Mouse (Mus musculus): ENCODE measurements around the gene Gnb3. TPM values are rescaled to one million over a fixed set of nuclear protein-coding genes. Genes with fewer than 3 reads are reported as not detected.

Gene Gnb3
- polyA plus RNA-seq, 2 experiments: 1.6 to 2.3 TPM

DNA sequence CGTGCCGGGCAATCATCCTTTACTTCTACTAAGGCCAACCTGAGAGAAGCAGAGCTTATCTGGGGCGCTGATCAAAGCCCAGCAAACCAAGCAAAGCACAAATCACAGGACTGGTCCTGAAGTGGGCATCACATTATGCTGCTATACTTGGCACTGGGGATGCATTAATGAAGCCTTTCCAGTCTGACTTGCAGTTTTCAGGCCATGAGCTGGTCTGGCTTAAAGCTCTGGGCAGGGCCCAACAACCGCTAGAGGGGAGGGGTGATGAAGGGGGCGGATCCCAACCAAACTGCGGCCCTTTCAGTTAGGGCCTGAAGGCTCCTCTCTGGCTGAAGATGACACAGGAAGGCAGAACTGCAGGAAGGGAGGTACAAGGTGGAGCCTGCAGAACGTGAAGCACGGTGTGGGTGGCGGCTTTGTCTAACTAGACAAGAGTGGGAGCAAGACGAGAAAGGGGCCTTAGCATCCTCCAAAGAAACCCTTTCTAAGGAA is 11.9 kb downstream of the Gnb3 start:
- peaks cover 51% of the 10 kb centered on the region for H3K36me3 ChIP-seq (ENCODE audit: control insufficient read depth, insufficient read depth, low read length)
- H3K27ac ChIP-seq (replicated peaks; ENCODE audit: low read depth, low read length): peak overlapping the region; percentile 44; the same call in 1 of the 2 replicates
- 25% methylated on average over 10 of the region's 10 CpGs for WGBS
- H3K27me3 ChIP-seq (ENCODE audit: control insufficient read depth, insufficient read depth, low read length): no peaks in the 10 kb centered on the region
- H3K9ac ChIP-seq (ENCODE audit: low read depth, low read length, severe bottlenecking): peak overlapping the region; percentile 58
- no peak for ATAC-seq (ENCODE audit: low FRiP score, low read depth)
- H3K4me2 ChIP-seq (replicated peaks; ENCODE audit: low read depth, low read length, severe bottlenecking): peak overlapping the region; percentile 81
- peaks cover 9% of the 10 kb centered on the region; the same call in 1 of the 2 replicates for H3K4me1 ChIP-seq (ENCODE audit: control insufficient read depth, insufficient read depth, low read length)
- peak overlapping the region; percentile 54 for H3K4me3 ChIP-seq (replicated peaks; ENCODE audit: low read length)
- peak; percentile 48 for DNase-seq (ENCODE audit: low spot score)
- TF ChIP-seq POLR2A (IDR thresholded peaks at IDR 0.05; ENCODE audit: borderline replicate concordance, extremely low read depth, insufficient read depth, insufficient read length): no peak
- H3K9me3 ChIP-seq (ENCODE audit: control insufficient read depth, low read length): no peaks in the 10 kb centered on the region

DNA sequence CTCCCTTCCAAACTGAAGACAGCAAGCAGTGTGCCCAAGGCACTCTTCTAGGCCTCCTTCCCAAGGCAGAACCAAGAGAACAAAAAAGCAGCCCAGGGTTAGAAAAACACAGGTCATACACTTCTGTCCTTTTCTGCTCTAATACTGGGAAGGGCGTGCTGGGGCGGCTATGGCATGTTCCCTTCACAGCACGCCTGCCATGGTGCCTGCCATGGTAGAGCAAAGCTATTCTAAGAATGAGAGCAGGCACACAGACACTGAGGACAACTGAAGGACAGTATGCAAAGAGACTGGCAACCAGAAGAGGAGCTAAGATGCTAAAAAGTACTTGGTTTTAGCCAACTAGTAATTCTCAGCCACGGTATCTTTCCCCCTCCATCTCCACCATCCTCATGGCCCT is 18.0 kb downstream of the Gnb3 start:
- H3K27me3 ChIP-seq (ENCODE audit: control insufficient read depth, insufficient read depth, low read length): no peaks in the 10 kb centered on the region
- DNase-seq (ENCODE audit: low spot score): no peak
- H3K4me3 ChIP-seq (replicated peaks; ENCODE audit: low read length): no peak overlapping the region
- peaks cover 92% of the 10 kb centered on the region for H3K36me3 ChIP-seq (ENCODE audit: control insufficient read depth, insufficient read depth, low read length)
- no peaks in the 10 kb centered on the region for H3K4me1 ChIP-seq (ENCODE audit: control insufficient read depth, insufficient read depth, low read length)
- no peak overlapping the region for H3K9ac ChIP-seq (ENCODE audit: low read depth, low read length, severe bottlenecking)
- no peak for ATAC-seq (ENCODE audit: low FRiP score, low read depth)
- 96% methylated on average over 4 of the region's 4 CpGs for WGBS
- H3K4me2 ChIP-seq (replicated peaks; ENCODE audit: low read depth, low read length, severe bottlenecking): no peak overlapping the region
- H3K27ac ChIP-seq (replicated peaks; ENCODE audit: low read depth, low read length): no peak overlapping the region
- TF ChIP-seq POLR2A (IDR thresholded peaks at IDR 0.05; ENCODE audit: borderline replicate concordance, extremely low read depth, insufficient read depth, insufficient read length): no peak
- H3K9me3 ChIP-seq (ENCODE audit: control insufficient read depth, low read length): no peaks in the 10 kb centered on the region

GRCm38 (mm10) chr6:124820891-124821290 is 19.2 kb downstream of the Gnb3 start:
- Histone ChIP-seq H3K9me3 (ENCODE audit: control insufficient read depth, low read length) (no peaks in the 10 kb centered on the region), H3K27me3 (ENCODE audit: control insufficient read depth, insufficient read depth, low read length) (no peaks in the 10 kb centered on the region), H3K4me2 (replicated peaks; ENCODE audit: low read depth, low read length, severe bottlenecking) (no peak overlapping the region), H3K9ac (ENCODE audit: low read depth, low read length, severe bottlenecking) (no peak overlapping the region), H3K27ac (replicated peaks; ENCODE audit: low read depth, low read length) (no peak overlapping the region), H3K4me3 (replicated peaks; ENCODE audit: low read length) (no peak overlapping the region), H3K36me3 (ENCODE audit: control insufficient read depth, insufficient read depth, low read length) (peaks cover 98% of the 10 kb centered on the region), H3K4me1 (ENCODE audit: control insufficient read depth, insufficient read depth, low read length) (no peaks in the 10 kb centered on the region)
- no peak for ATAC-seq (ENCODE audit: low FRiP score, low read depth)
- TF ChIP-seq POLR2A (IDR thresholded peaks at IDR 0.05; ENCODE audit: borderline replicate concordance, extremely low read depth, insufficient read depth, insufficient read length): no peak
- DNase-seq (ENCODE audit: low spot score): no peak
- WGBS: 91% methylated on average over 5 of the region's 5 CpGs

DNA sequence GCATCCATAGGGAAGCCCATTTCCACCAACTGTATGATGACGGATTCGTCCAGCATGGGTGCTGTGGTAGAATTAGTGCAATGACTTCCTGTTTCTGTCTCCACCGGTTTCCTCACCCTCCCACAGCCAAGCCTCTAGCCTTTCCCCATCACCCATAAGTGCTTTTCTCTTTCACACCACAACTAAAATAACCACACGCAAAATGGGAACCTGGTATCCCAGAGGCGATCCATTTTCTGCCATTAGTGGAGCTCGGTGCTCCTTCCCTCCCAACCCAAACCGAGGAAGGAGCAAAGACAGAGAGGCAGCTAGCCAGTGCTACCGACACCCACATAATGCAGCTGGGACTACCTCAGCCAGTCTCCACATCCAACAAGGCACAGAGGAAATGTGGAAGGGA is 22.1 kb downstream of the Gnb3 start:
- H3K27ac ChIP-seq (replicated peaks; ENCODE audit: low read depth, low read length): no peak overlapping the region
- H3K4me1 ChIP-seq (ENCODE audit: control insufficient read depth, insufficient read depth, low read length): peaks cover 10% of the 10 kb centered on the region
- no peaks in the 10 kb centered on the region for H3K27me3 ChIP-seq (ENCODE audit: control insufficient read depth, insufficient read depth, low read length)
- H3K4me3 ChIP-seq (replicated peaks; ENCODE audit: low read length): no peak overlapping the region
- WGBS: 89% methylated on average over 8 of the region's 8 CpGs
- H3K9ac ChIP-seq (ENCODE audit: low read depth, low read length, severe bottlenecking): no peak overlapping the region
- ATAC-seq (ENCODE audit: low FRiP score, low read depth): no peak
- peaks cover 77% of the 10 kb centered on the region for H3K36me3 ChIP-seq (ENCODE audit: control insufficient read depth, insufficient read depth, low read length)
- no peak for DNase-seq (ENCODE audit: low spot score)
- H3K9me3 ChIP-seq (ENCODE audit: control insufficient read depth, low read length): no peaks in the 10 kb centered on the region
- no peak overlapping the region for H3K4me2 ChIP-seq (replicated peaks; ENCODE audit: low read depth, low read length, severe bottlenecking)
- TF ChIP-seq POLR2A (IDR thresholded peaks at IDR 0.05; ENCODE audit: borderline replicate concordance, extremely low read depth, insufficient read depth, insufficient read length): no peak

DNA sequence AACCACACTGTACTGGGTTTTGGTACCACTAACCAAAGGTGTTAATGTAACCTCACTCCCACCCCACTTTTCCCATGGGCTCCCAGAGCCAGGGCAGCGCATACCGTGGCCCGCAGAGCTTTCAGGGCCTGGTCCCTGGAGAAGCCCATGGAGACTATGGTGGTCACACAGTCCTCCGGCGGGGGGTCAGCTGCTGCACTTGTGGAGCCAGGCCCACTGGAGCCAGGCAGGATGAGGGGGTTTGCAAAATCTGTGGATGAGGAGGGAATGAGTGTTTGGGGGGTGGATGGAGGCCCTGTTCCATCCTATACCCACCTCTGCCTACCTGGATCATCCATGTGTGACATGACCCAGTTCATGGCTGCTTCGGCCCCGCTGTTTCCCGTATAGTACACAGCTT is 22.5 kb downstream of the Gnb3 start:
- no peak overlapping the region for H3K4me3 ChIP-seq (replicated peaks; ENCODE audit: low read length)
- H3K27me3 ChIP-seq (ENCODE audit: control insufficient read depth, insufficient read depth, low read length): no peaks in the 10 kb centered on the region
- no peak for TF ChIP-seq POLR2A (IDR thresholded peaks at IDR 0.05; ENCODE audit: borderline replicate concordance, extremely low read depth, insufficient read depth, insufficient read length)
- no peak overlapping the region for H3K4me2 ChIP-seq (replicated peaks; ENCODE audit: low read depth, low read length, severe bottlenecking)
- H3K27ac ChIP-seq (replicated peaks; ENCODE audit: low read depth, low read length): no peak overlapping the region
- DNase-seq (ENCODE audit: low spot score) (no peak), ATAC-seq (ENCODE audit: low FRiP score, low read depth) (no peak)
- WGBS: 96% methylated on average over 8 of the region's 8 CpGs
- no peak overlapping the region for H3K9ac ChIP-seq (ENCODE audit: low read depth, low read length, severe bottlenecking)
- peaks cover 13% of the 10 kb centered on the region for H3K4me1 ChIP-seq (ENCODE audit: control insufficient read depth, insufficient read depth, low read length)
- peaks cover 77% of the 10 kb centered on the region for H3K36me3 ChIP-seq (ENCODE audit: control insufficient read depth, insufficient read depth, low read length)
- no peaks in the 10 kb centered on the region for H3K9me3 ChIP-seq (ENCODE audit: control insufficient read depth, low read length)

DNA sequence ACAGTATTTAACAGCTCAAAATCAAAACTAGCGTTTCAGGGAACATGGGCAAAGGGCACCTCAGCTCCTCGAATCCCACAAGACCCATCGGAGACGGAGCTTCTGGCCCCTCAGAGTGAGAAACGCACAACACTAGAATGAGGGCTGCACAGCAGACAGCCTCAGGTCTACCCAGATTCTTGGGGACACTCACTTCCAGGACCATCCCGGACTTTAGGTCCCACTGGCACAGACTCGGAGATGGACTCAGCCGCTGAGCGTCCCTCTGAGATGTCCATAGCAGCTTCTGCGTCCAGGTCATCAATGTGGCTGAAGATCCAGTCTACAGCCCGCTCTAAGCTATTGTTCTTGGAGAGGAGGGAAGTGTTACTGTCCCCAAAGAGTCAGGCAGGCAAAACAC is 22.9 kb downstream of the Gnb3 start:
- no peak overlapping the region for H3K4me2 ChIP-seq (replicated peaks; ENCODE audit: low read depth, low read length, severe bottlenecking)
- peaks cover 17% of the 10 kb centered on the region for H3K4me1 ChIP-seq (ENCODE audit: control insufficient read depth, insufficient read depth, low read length)
- DNase-seq (ENCODE audit: low spot score) (no peak), ATAC-seq (ENCODE audit: low FRiP score, low read depth) (no peak)
- no peak overlapping the region for H3K4me3 ChIP-seq (replicated peaks; ENCODE audit: low read length)
- 95% methylated on average over 11 of the region's 11 CpGs for WGBS
- TF ChIP-seq POLR2A (IDR thresholded peaks at IDR 0.05; ENCODE audit: borderline replicate concordance, extremely low read depth, insufficient read depth, insufficient read length): no peak
- H3K9me3 ChIP-seq (ENCODE audit: control insufficient read depth, low read length): no peaks in the 10 kb centered on the region
- peaks cover 77% of the 10 kb centered on the region for H3K36me3 ChIP-seq (ENCODE audit: control insufficient read depth, insufficient read depth, low read length)
- H3K9ac ChIP-seq (ENCODE audit: low read depth, low read length, severe bottlenecking): no peak overlapping the region
- H3K27me3 ChIP-seq (ENCODE audit: control insufficient read depth, insufficient read depth, low read length): no peaks in the 10 kb centered on the region
- H3K27ac ChIP-seq (replicated peaks; ENCODE audit: low read depth, low read length): no peak overlapping the region
